Mouse (Mus musculus) limb, embryonic 14.5 days (tissue): Measurements from ENCODE around the gene Cd27. TPM values are rescaled to one million over a fixed set of nuclear protein-coding genes. Genes with fewer than 3 reads are reported as not detected.

Experiments used
- ATAC-seq: fragments of 200-750 bp; cut with Nextera tagmentation; 2 replicates; pipeline ENCODE4 v1.8.0; 2017; ENCODE audit warnings: low read depth, moderate number of reproducible peaks, moderate TSS enrichment; ENCODE audit not compliant: low FRiP score
- DNase-seq: peaks from one replicate; pipeline ENCODE4 v3.0.0-alpha.2; 2015; ENCODE audit warnings: low spot score
- H3K27ac ChIP-seq: fragments of 300-500 bp; sonication (generic); replicated peaks from 2 replicates; pipeline ENCODE4 v1.5.1; 2014; ENCODE audit warnings: low read depth, mild to moderate bottlenecking, low read length, moderate library complexity, mixed read lengths
- H3K27me3 ChIP-seq: fragments of 300-500 bp; sonication (generic); 2 replicates; pipeline ENCODE4 v1.6.1; 2014; ENCODE audit warnings: low read length, mixed read lengths; ENCODE audit not compliant: control insufficient read depth, insufficient read depth
- H3K36me3 ChIP-seq: fragments of 300-500 bp; sonication (generic); 2 replicates; pipeline ENCODE4 v1.6.1; 2014; ENCODE audit warnings: mild to moderate bottlenecking, low read length, moderate library complexity, mixed read lengths; ENCODE audit not compliant: control insufficient read depth, insufficient read depth
- H3K4me1 ChIP-seq: fragments of 300-500 bp; sonication (generic); 2 replicates; pipeline ENCODE4 v1.6.1; 2014; ENCODE audit warnings: antibody characterized with exemption, low read length, mixed read lengths; ENCODE audit not compliant: control insufficient read depth, insufficient read depth
- H3K4me2 ChIP-seq: fragments of 300-500 bp; sonication (generic); replicated peaks from 2 replicates; pipeline ENCODE4 v1.6.1; 2014; ENCODE audit warnings: low read depth, mild to moderate bottlenecking, low read length, moderate library complexity; ENCODE audit not compliant: severe bottlenecking
- H3K4me3 ChIP-seq: fragments of 300-500 bp; sonication (generic); replicated peaks from 2 replicates; pipeline ENCODE4 v1.5.1; 2014; ENCODE audit warnings: low read length
- H3K9ac ChIP-seq: fragments of 300-500 bp; sonication (generic); 2 replicates; pipeline ENCODE4 v1.6.1; 2014; ENCODE audit warnings: mild to moderate bottlenecking, low read depth, low read length, moderate library complexity; ENCODE audit not compliant: severe bottlenecking
- H3K9me3 ChIP-seq: fragments of 300-500 bp; sonication (generic); 2 replicates; pipeline ENCODE4 v1.6.1; 2016; ENCODE audit warnings: low read length; ENCODE audit not compliant: control insufficient read depth
- POLR2A ChIP-seq: fragments of 200-500 bp; IDR thresholded peaks from 2 replicates; pipeline ENCODE4 v1.8.0; 2012; ENCODE audit warnings: inconsistent platforms, mild to moderate bottlenecking, moderate library complexity, borderline replicate concordance; ENCODE audit not compliant: insufficient read depth, insufficient read length; ENCODE audit errors: extremely low read depth
- WGBS: fragments of 180-500 bp; shearing (Covaris S2); extraction: QIAGEN DNeasy Blood & Tissue Kit; methylation state at CpG from one replicate; pipeline ENCODE4 v1.1.7; 2014; 5-methylcytosine and 5-hydroxymethylcytosine counted together
- polyA plus RNA-seq, 2 experiments: library from polyadenylated mRNA; depleted of rRNA in 1 of 2; stranded (reverse) in 1 of 2; unstranded in 1 of 2; fragments of >200 nt; fragmentation: Nextera tagmentation in 1 of 2; extraction: Ambion mirVana in 1 of 2; gene quantifications; 2 replicates each; pipeline versions ENCODE4 v1.2.1 to v1.2.3; 2012 to 2014

Gene Cd27
- polyA plus RNA-seq, 2 experiments = 0.50 to 1.3 TPM

GRCm38 (mm10) chr6:125230571-125230970 lies 6.2 kb downstream of the Cd27 start:
- no peak overlapping the region for H3K4me3 ChIP-seq
- ATAC-seq = no peak
- no peaks in the 10 kb centered on the region for H3K9me3 ChIP-seq
- 60% methylated on average over 9 of the region's 9 CpGs for WGBS
- no peak overlapping the region for H3K4me2 ChIP-seq
- H3K36me3 ChIP-seq = no peaks in the 10 kb centered on the region
- DNase-seq = no peak
- TF ChIP-seq POLR2A = no peak
- H3K27me3 ChIP-seq = no peaks in the 10 kb centered on the region
- H3K4me1 ChIP-seq = peaks cover 5% of the 10 kb centered on the region
- H3K27ac ChIP-seq = no peak overlapping the region
- H3K9ac ChIP-seq = no peak overlapping the region

GRCm38 (mm10) chr6:125225518-125226115 lies 11.2 kb downstream of the Cd27 start:
- Histone ChIP-seq H3K9ac (no peak overlapping the region), H3K4me2 (no peak overlapping the region), H3K36me3 (peaks cover 6% of the 10 kb centered on the region; the same call in 1 of the 2 replicates), H3K27ac (no peak overlapping the region), H3K27me3 (no peaks in the 10 kb centered on the region), H3K4me1 (no peaks in the 10 kb centered on the region), H3K4me3 (no peak overlapping the region), H3K9me3 (no peaks in the 10 kb centered on the region)
- TF ChIP-seq POLR2A = no peak
- DNase-seq (no peak), ATAC-seq (no peak)
- 83% methylated on average over 5 of the region's 5 CpGs for WGBS

GRCm38 (mm10) chr6:125222577-125222976 lies 14.2 kb downstream of the Cd27 start:
- no peak for TF ChIP-seq POLR2A
- no peak for DNase-seq
- no peak overlapping the region for H3K4me3 ChIP-seq
- no peak overlapping the region for H3K4me2 ChIP-seq
- H3K9me3 ChIP-seq = no peaks in the 10 kb centered on the region
- H3K36me3 ChIP-seq = peaks cover 6% of the 10 kb centered on the region; the same call in 1 of the 2 replicates
- H3K27me3 ChIP-seq = no peaks in the 10 kb centered on the region
- no peak overlapping the region for H3K27ac ChIP-seq
- no peak for ATAC-seq
- WGBS = 79% methylated on average over 3 of the region's 3 CpGs
- H3K9ac ChIP-seq = no peak overlapping the region
- H3K4me1 ChIP-seq = no peaks in the 10 kb centered on the region

GRCm38 (mm10) chr6:125222146-125222545 lies 14.7 kb downstream of the Cd27 start:
- no peak for DNase-seq
- no peaks in the 10 kb centered on the region for H3K27me3 ChIP-seq
- no peak for ATAC-seq

GRCm38 (mm10) chr6:125221115-125221745 lies 15.6 kb downstream of the Cd27 start:
- 92% methylated on average over 20 of the region's 20 CpGs for WGBS

More at GRCm38 (mm10) chr6:125222146-125222545, 14.7 kb downstream of the Cd27 start:
- no peak overlapping the region for H3K9ac ChIP-seq
- TF ChIP-seq POLR2A = no peak
- no peak overlapping the region for H3K4me2 ChIP-seq
- H3K36me3 ChIP-seq = peaks cover 6% of the 10 kb centered on the region; the same call in 1 of the 2 replicates
- no peak overlapping the region for H3K4me3 ChIP-seq
- WGBS = 83% methylated on average over 2 of the region's 2 CpGs
- no peaks in the 10 kb centered on the region for H3K9me3 ChIP-seq
- H3K4me1 ChIP-seq = no peaks in the 10 kb centered on the region
- H3K27ac ChIP-seq = no peak overlapping the region

More at GRCm38 (mm10) chr6:125221115-125221745, 15.6 kb downstream of the Cd27 start:
- TF ChIP-seq POLR2A = no peak
- DNase-seq (no peak), ATAC-seq (no peak)
- no peak overlapping the region for H3K9ac ChIP-seq
- H3K4me3 ChIP-seq = no peak overlapping the region
- no peaks in the 10 kb centered on the region for H3K9me3 ChIP-seq
- H3K27me3 ChIP-seq = no peaks in the 10 kb centered on the region
- H3K4me1 ChIP-seq = no peaks in the 10 kb centered on the region
- H3K27ac ChIP-seq = no peak overlapping the region
- no peak overlapping the region for H3K4me2 ChIP-seq
- H3K36me3 ChIP-seq = peaks cover 6% of the 10 kb centered on the region; the same call in 1 of the 2 replicates
